Mouse (Mus musculus) T-cell, adult 2 months (primary cell): ENCODE data around the gene Asb5.
A peak's percentile ranks its signal among the peaks of the same experiment; 100 is the strongest.
"Not testable (repeated sequence)": the region's sequence is repeated elsewhere in the genome, so short reads cannot be mapped to it uniquely, and the experiment has no call there.

Experiments
- DNase-seq: peaks from one replicate; pipeline ENCODE4 v3.0.0; 2022; ENCODE audit warnings: low spot score

Asb5 gene

GRCm38 (mm10) chr8:54529382-54530296 lies at the start of gene Asb5, which contains the start of gene Spcs3:
Gene Asb5 (plus strand): TSS chr8:54529580.
Gene Spcs3 (minus strand): TSS chr8:54529998.
- DNase-seq, result peak; percentile 93

GRCm38 (mm10) chr8:54486555-54487273 lies 42.7 kb upstream of the Asb5 start:
- no peak for DNase-seq

GRCm38 (mm10) chr8:54488437-54488836 lies 40.9 kb upstream of the Asb5 start:
- DNase-seq, result no peak

- peak; percentile 7 for DNase-seq
Measured at GRCm38 (mm10) chr8:54491057-54491690, 38.2 kb upstream of the Asb5 start.

GRCm38 (mm10) chr8:54491934-54492333 lies 37.4 kb upstream of the Asb5 start:
- DNase-seq, result no peak

DNA sequence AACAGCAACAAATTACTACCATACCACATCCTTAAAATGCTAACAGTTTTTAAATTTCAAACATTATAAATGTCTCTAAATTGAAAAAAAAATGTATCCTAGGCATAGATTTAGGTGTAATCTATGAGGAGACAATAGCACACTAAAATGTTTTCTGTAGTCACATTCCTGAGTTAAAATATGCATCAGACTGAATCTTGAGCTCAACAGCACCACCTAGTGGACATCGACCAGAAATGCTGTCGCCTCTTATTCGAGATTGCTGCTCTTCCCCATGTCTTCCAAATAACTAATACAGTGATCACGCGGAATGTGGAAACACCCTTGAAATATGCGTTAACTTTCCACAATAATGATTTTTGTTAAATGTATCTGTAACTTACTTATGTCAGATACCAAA lies 36.3 kb upstream of the Asb5 start:
- DNase-seq, result peak; percentile 16

GRCm38 (mm10) chr8:54493915-54494314 lies 35.5 kb upstream of the Asb5 start:
- no peak for DNase-seq

GRCm38 (mm10) chr8:54503104-54503503 lies 26.3 kb upstream of the Asb5 start:
- no peak for DNase-seq

- no peak for DNase-seq
Measured at GRCm38 (mm10) chr8:54505060-54505459, 24.3 kb upstream of the Asb5 start.

- peak; percentile 60 for DNase-seq
Measured at GRCm38 (mm10) chr8:54507428-54508095, 21.8 kb upstream of the Asb5 start.

DNA sequence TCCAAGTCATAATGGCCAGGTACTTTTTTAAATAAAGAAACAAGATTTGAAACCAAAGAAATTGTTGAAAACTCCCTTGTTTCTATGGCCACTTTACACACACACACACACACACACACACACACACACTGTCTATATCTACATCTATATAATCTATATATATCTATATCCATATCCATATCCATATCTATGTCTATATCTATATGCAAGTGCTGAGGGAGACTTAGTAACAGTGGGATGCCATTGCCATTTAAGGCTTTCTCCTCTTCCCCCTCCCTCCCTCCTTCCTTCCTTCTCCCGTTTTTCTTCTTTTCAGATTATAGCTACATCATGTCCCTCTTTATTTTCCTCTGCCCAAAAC lies 21.3 kb upstream of the Asb5 start:
- no peak for DNase-seq

GRCm38 (mm10) chr8:54508814-54509213 lies 20.6 kb upstream of the Asb5 start:
- no peak for DNase-seq

GRCm38 (mm10) chr8:54509221-54509721 lies 20.1 kb upstream of the Asb5 start:
- no peak for DNase-seq

DNA sequence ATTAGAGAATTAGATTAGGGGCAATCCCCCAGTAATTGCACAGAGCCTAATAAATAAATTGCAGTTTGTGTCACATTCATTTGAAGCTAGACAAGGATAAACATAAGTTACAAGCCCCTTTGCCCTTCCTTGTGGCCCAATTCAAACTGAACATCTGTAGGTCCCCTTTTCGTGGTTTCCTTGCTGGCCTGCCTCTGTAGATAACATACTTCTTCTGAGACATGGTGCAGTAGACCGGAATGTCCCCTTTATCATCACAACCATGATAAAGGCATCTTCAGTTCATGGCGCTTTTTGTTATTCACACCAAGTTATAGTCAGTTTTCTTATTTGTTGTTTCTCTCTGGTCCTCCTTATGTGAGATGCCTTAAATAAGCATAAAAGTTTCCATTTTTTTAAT lies 17.6 kb upstream of the Asb5 start:
- no peak for DNase-seq

DNA sequence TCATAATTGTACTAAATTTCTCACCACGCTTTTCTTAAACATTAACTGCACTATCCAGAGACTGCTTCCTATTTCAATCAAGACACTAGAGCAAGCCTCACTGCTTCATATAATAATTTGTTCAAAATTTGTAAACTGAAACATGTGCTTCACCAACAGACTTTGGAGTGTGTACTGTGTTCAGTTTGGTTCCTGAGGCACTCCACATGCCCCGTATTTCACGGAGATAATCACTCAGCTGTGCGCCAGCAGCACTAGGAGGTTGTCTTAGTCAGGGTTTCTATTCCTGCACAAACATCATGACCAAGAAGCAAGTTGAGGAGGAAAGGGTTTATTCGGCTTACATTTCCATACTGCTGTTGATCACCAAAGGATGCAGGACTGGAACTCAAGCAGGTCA lies 17.2 kb upstream of the Asb5 start:
- not testable (repeated sequence) for DNase-seq

DNA sequence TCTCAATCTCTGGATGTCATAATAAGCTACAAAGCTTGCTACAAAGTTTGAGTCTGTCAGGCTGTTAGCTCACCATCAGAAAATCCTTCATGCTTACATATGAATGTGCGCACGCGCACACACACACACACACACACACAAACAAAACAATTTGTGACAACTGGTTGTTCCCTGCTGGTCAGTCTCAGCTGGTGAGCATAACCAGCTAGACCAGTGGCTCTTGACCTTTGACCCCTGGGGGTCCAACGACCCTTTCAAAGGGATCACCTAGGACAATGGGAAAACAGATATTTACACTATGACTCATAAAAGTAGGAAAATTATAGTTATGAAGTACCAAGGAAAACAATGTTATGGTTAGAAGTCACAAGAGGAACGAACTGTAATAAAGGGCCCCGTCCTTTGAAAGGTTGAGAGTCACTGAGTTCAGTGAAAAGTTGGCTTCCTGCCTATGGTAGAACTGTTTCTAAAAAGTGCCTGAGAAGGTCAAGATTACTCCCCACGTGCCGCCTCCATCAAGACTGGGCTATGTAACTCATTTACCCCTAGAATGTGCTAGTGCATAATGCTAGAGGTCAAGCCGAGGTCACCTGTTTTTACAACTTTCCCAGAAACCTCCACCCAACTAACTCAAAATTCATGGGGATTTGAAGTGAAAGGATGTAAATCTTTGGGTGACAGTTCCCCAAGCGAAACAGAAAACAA lies 10.5 kb upstream of the Asb5 start:
- DNase-seq, result no peak

GRCm38 (mm10) chr8:54520516-54520915 lies 8.9 kb upstream of the Asb5 start:
- DNase-seq, result no peak

DNA sequence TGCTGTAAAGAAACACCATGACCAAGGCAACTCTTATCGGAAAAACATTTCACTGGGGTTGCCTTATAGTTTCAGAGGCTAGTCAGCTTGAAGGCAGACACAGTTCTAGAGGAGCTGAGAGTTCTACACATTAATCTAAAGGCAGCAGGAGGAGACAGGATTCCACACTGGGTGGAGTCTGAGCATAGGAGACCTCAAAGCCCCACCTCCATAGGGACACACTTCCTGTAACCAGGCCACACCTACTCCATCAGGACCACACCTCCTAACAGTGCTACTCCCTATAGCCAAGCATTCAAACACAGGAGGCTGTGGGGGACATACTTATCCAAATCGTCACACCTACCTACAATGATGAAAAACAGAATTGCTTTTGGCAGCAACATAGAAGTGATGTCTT lies 3.8 kb upstream of the Asb5 start:
- no peak for DNase-seq

- no peak for DNase-seq
Measured at GRCm38 (mm10) chr8:54526700-54527099, 2.7 kb upstream of the Asb5 start.

- no peak for DNase-seq
Measured at GRCm38 (mm10) chr8:54528571-54528970, 809 bp upstream of the Asb5 start.

GRCm38 (mm10) chr8:54535172-54535571 lies 5.8 kb downstream of the Asb5 start:
- DNase-seq, result no peak
